Mouse (Mus musculus) right cerebral cortex, adult 18-20 months (tissue): ENCODE data around the gene AI593442.

Experiments used
- DNase-seq: peaks from one replicate; pipeline ENCODE4 v3.0.0; 2022; ENCODE audit warnings: mixed read lengths

AI593442 gene

DNA sequence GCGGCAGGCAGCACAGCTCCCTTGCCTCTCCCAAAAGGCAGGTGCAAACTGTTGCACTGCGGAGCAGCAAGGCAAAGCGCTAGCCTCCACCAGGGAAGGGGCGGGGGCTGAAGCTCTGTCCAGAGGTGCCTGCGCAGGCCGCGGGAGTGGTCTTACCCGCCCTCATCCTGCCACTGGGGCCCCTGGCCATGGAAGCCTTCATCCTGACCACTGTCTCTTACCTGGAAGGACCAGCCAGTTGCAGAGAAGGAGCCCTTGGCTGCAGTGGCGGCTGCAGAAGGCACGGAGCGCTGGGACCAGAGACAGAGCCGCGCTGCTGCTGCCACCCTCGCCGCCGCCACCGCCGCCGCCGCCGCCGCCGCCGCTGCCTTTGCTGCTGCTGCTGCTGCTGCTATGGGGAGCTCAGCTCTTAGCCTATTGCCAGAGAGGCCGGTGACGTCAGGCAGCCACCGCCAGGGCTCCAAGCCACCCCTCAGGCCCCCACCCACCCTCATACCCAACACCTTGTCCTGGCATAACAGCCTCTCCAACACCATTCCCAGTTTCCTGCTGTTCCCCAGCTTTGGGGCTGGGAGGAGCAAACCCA lies at the start of gene AI593442:
Gene AI593442 (minus strand): TSS at position 419 of the 586 bp plus-strand sequence.
- peak; percentile 86 for DNase-seq

DNA sequence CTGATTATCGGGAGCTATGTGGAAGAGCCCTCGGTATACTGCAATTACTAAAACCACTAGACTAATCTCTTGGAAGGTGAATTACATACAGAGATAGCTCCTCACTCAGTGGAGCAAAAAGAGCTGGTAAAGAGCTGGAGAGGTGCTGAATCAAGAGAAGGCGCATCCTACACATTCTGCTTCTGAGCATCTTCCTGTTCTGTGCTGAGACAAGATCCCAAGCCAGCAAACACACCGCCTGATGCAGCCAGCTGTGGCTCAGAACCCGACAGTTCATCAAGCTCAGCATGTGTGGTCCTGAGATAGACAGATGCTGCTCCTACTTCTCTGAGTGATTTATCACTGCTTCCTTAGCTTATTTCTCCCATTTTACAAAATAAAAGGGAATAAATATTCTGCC lies 49.2 kb upstream of the AI593442 start:
- peak; percentile 37 for DNase-seq

DNA sequence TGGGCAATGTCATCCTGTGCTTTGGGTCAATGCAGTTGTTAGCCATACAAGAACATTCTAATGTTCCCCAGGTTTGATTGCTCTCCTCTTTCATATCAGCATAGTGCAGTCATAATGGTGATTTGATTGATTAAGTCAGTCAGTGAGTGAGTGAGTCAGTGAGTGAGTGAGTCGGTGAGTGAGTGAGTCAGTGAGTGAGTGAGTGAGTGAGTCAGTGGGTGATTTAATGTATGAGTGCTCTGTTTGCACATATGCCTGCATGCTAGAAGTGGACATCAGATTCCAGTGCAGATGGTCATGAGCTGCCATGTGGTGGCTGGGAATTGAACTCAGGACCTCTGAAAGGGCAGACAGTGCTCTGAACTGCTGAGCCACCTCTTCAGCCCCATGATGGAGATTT lies 43.0 kb upstream of the AI593442 start:
- DNase-seq: no peak

DNA sequence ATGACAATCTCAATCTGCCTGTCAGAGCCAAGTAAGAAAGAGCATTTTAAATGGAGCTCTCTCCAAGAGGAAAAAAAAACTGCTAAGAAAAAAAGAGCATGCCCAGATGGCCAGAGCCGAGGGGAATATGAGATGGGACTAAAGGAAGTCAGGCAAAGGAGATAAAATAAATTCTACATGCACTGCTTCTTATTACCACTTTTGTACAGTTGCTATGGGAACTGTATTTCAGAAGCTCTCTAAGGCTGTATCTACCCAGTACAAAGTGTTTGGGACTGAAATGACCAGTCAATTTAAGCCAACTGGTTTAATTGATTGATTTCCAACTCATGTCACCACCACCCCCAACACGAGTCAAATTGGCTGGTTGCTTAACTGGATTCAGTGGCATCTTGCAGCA lies 40.0 kb upstream of the AI593442 start:
- DNase-seq: no peak

DNA sequence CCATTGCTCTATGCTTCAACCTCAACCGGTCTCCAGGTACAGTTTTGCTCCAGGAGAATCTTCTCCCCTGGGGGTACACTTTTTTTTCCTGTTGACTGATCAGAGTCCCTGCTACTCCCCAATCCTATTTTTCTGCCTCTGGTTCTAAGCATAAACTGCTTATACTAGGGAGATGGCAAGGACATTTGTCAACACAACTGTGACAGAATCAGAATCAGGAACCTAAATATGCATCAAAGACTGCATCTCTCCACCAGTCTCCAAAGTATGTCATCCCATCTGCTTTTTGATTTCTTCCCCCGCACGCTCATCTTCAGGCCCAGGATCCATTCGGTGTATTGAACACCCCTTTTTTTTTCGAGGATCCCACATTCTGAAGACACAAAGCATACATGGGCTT lies 456 bp upstream of the AI593442 start:
- DNase-seq: peak; percentile 38

DNA sequence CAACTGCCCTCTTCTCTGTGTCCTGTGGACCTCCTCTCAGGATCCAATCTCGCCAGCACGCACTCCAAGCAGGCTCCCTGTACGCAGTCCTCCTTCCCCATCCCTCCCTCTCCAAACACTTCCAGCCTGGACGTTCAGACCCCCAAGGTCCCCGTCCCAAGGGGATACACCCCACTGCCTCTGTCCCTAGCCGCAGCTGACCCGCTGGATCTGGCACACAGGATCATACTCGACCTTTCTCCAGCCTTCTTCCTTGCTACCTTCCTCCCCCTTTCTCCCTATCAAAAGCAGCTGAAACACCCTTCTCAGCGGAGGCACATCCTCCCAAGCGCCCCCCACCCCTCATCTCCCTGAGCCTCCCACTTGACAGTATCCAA lies 753 bp downstream of the AI593442 start:
- DNase-seq: no peak

DNA sequence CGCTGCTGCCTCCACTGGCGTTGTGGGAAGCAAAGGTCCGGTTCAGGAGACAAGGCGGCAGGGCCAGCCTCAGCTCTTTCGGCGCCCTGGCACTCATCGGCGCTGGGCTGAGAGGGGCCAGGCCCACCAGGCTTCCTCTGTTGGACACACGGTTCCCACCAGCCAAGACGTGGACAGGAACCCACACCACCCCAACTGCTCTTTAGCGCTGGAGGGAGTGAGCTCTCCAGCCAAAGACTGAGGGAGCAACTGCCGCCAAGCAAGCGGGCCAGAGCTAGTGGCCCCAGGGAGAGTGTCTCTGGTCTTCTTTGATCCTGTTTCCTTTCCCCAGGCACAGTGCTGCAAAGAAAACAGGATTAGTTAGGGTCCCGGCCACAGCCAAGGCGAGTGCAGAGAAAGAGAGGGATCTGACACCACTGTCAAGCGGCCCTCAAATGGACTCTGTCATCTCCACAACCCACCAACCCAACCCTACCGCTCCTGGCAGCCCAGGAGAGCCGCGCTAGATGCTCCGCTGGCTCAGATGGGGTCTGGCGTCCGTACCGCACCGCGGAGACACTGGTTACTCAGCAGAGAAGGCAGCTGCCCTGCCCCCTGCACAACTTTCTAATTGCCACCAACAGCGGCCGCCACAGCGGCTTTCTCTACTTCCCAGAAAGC lies 1.3 kb downstream of the AI593442 start:
- peak; percentile 50 for DNase-seq

DNA sequence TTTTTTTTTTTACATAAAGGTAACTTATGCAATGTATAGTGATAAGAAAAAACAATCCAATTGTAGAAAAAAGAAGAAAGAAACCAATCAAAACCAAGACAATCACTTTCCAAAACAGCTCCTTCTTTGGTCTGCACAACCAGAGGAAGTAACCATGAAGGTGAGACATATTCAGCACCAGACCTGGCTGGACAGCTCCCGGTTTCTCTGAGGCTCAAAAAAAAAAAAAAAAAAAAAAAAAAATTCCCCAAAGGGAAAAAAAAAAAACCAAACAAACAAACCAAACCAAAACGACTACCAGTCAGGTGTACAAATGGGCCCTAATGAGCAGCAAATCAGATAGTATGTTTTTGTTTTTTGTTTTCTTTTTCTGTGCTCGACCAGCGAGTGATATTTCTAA lies 3.0 kb downstream of the AI593442 start:
- no peak for DNase-seq

DNA sequence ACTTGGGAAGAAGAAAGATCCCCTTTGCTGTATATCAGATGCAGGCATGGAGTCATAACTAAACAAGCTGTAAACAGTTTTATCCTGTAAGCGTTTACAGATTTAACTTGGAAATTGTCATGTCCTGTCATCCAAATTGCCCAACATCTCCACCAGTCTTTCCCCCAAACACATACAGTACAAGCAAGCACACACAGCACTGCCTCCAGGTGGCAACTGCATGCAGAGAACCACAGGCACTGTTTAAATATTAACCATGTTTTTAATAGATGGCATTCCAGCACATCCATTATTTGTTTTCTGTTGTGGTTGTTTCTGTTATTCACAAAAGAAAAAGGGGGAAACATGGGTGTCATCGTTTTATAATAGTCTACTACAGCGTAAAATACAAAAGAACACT lies 3.6 kb downstream of the AI593442 start:
- peak; percentile 33 for DNase-seq

DNA sequence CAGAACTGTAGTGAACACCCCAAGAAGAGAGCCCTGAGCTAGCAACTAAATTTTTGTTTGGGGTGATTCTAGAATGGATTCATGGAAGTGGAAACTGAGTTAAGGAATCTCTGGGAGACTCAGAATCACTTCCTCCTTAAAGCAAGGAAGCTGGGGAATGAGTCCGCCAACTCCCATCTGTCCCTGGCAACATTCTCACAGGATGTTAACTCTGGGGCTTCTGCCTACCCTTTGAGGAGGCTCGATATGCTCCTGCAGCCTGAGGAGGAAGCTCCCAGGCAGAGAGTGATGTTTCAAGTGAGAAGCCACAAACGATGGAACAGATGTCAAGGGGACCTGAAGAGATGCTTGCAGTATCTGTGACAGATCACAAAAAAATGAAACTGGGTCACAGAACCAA lies 18.2 kb downstream of the AI593442 start:
- peak; percentile 82 for DNase-seq

DNA sequence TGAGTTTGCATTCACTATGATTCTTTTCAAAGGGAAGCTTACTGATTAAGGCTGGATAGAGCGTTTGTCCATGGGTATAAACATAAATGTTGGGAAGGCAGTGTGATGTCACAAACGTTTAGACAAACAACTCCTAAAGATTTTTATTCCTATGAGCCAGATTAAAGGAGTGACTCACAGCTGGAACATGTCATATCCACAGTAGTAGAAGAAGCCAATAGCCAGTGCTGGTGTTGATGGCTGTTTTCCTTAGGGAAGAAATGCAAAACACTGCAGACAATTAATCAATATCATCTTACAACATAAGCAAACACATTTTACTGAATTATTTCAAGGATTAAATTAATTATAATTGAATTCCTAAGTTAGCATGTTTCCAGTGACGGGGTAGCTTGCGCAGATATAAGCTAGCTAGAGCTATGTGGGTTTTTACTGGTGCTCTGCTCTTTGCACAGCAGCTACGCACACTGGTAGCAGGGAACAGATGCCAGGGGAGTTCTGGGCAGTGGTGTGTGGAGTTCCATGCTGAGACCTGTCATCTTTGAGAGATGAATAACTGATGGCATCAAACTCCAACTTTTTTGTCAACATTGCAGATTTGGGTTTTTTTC lies 29.1 kb downstream of the AI593442 start:
- DNase-seq: no peak

DNA sequence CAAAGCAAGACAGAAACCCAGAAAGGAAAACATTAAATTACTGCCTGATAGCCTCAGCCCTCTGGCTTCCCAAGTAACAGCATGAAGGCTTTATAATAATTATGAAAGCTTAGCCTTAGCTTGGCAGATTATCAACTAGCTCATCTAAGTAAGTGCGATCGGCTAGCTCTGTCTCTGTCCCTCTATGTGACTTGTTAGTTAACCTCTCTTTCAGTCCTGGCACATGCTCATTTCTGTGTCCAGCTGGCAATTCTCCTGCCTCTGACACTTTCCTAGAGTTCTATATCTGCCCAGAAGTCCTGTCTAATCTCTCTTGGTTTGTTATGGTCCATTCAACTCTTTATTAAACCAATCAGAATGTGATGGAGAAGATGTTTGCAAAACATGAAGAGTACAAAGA lies 34.3 kb downstream of the AI593442 start:
- DNase-seq: no peak

DNA sequence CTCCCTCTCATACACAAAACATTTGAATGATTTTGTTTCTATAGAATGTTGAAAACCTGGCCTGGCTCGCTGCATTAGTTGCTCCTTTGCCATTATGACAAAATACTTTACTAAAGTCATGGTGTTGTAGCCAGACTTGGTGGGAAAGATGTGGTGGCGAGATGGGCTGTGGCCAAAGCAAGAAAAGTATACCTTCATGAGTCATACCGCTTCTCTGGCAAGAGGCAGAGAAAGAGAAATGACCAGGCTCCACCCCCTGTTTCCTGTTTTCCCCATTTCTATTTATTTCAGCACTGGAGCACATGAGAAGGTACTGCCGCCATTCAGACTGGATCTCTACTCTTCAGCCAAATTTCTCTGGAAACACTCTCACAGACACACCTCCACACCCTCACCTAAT lies 35.0 kb downstream of the AI593442 start:
- DNase-seq: no peak

DNA sequence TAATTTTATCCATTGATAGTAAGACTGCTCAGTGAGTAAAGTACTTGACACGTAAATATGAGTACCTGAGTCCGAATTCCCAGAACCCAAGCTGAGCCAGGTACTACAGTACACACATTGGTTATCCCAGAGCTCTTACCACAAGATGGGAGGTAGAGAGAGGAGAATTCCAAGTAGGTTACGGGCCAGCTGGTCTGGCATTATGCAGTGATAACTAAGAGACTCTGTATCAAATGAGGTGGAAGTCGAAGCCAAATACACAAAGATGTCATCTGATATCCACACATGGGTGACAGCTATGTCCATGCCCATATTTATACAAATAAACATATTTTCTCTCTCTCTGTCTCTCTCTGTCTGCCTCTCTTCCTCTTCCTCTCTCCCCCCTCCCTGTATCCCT lies 35.4 kb downstream of the AI593442 start:
- no peak for DNase-seq

DNA sequence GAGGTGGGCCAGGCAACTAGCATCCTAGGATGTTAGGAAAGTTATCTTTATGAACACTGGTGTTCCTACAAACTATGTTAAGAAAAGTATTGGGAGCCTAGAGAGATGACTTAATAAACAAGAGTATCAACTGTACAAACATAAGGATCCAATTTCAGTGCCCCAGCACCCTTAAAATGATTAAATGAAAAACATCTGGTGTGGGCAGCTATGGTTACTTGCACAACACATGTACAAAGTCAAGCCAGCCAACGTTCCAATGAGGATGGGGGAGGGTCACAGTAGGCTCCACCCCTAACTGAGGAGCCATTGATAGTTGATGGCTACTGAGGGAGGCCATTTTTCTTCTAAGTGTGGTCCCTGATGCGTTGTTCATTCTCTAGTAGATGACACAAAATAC lies 43.6 kb downstream of the AI593442 start:
- DNase-seq: no peak

DNA sequence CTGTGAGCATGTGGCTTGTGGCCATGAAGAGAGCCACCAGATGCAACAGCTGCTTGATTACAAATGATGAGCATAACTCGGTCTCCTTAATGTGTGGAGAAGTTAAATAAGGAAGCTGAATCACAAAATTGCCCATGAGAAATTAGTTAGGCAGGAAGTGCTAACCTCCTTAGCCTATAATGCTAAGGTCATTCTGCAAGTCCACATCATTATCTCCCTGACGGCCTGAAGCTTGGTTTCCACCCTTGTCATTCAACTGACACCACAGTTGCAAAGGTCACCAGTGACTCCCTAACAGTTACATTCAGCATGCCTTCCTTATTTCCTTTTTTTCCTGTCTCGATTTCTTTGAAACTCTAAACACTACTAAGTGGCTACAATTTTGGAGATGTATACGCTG lies 55.7 kb downstream of the AI593442 start:
- DNase-seq: no peak
